Mouse (Mus musculus): Measurements from ENCODE around the gene Olfr1428. TPM values are rescaled to one million over a fixed set of nuclear protein-coding genes. Genes with fewer than 3 reads are reported as not detected.

Gene Olfr1428
- polyA plus RNA-seq, 1 experiment, result not detected

Other genes starting within 250 kb of the Olfr1428 start
- gene Olfr1419, start 240.8 kb downstream of the Olfr1428 start, polyA plus RNA-seq (2012; rRNA removed), result 0.13 and 0.15 TPM in 2 replicates
- not detected in 2 replicates for gene Olfr1420, start 229.3 kb downstream of the Olfr1428 start, polyA plus RNA-seq (2012; rRNA removed)
- gene Patl1, start 203.5 kb downstream of the Olfr1428 start, polyA plus RNA-seq (2012; rRNA removed), result 15.5 and 17.2 TPM in 2 replicates
- gene Osbp, start 150.0 kb downstream of the Olfr1428 start, polyA plus RNA-seq (2012; rRNA removed), result 36.0 and 37.1 TPM in 2 replicates
- not detected in 2 replicates for gene Olfr1423, start 74.6 kb downstream of the Olfr1428 start, polyA plus RNA-seq (2012; rRNA removed)
- gene Olfr1424, start 53.2 kb downstream of the Olfr1428 start, polyA plus RNA-seq (2012; rRNA removed), result not detected in 2 replicates
- gene Olfr1425, start 38.2 kb downstream of the Olfr1428 start, polyA plus RNA-seq (2012; rRNA removed), result not detected in 2 replicates
- gene Olfr1426, start 23.9 kb downstream of the Olfr1428 start, polyA plus RNA-seq (2012; rRNA removed), result not detected in 2 replicates
- not detected in 2 replicates for gene Olfr1427, start 12.6 kb downstream of the Olfr1428 start, polyA plus RNA-seq (2012; rRNA removed)
- not detected in 2 replicates for gene Olfr76, start 7.3 kb upstream of the Olfr1428 start, polyA plus RNA-seq (2012; rRNA removed)
- not detected in 2 replicates for gene Olfr1555-ps1, start 54.2 kb upstream of the Olfr1428 start, polyA plus RNA-seq (2012; rRNA removed)
- gene Olfr1431, start 84.7 kb upstream of the Olfr1428 start, polyA plus RNA-seq (2012; rRNA removed), result 0.04 TPM in 1 of 2 replicates, not detected in the other
- gene Olfr1432, start 116.7 kb upstream of the Olfr1428 start, polyA plus RNA-seq (2012; rRNA removed), result not detected in 2 replicates
- not detected in 2 replicates for gene Olfr262, start 125.8 kb upstream of the Olfr1428 start, polyA plus RNA-seq (2012; rRNA removed)
- gene Olfr235, start 145.1 kb upstream of the Olfr1428 start, polyA plus RNA-seq (2012; rRNA removed), result 0.08 and 0.09 TPM in 2 replicates
- not detected in 2 replicates for gene Olfr1434, start 164.0 kb upstream of the Olfr1428 start, polyA plus RNA-seq (2012; rRNA removed)
- gene Olfr1436, start 183.2 kb upstream of the Olfr1428 start, polyA plus RNA-seq (2012; rRNA removed), result not detected in 2 replicates
- gene Olfr1437, start 209.2 kb upstream of the Olfr1428 start, polyA plus RNA-seq (2012; rRNA removed), result 0.06 TPM in 1 of 2 replicates, not detected in the other
- gene Olfr1438-ps1, start 220.0 kb upstream of the Olfr1428 start, polyA plus RNA-seq (2012; rRNA removed), result 0.02 TPM in 1 of 2 replicates, not detected in the other